Mouse (Mus musculus) frontal cortex, postnatal 36 days (tissue): ENCODE measurements at regions not wholly inside any gene's neighbourhood (a gene's known extent, or its start where the extent isn't known, plus 50 kb on each side); places are given as distances from the start of the nearest gene placed in this dataset.

Experiments used
- DNase-seq, 2 experiments: peaks; one replicate each; pipeline ENCODE4 v3.0.0; 2022; ENCODE audit warnings: low spot score in 2 of 2

DNA sequence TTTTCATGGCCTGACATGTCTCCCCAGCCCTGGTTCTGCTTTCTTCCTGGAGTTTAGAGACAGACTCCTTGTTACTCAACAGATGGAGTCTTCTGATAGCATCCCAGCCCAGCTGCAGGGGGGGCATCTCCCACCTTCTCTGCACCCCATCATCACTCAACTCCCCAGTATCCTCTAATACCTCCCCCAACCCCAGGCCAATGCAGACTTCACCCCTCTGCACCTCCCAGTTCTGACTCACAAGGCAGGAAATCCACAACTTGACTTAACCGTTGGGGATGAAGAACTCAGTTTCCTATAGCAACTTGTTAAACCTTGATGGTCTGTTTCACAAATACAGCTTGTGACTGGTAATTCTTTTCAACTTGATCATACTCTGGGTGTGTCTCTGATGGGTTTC is 73.7 kb upstream of the Rreb1 start:
- no peak for DNase-seq

DNA sequence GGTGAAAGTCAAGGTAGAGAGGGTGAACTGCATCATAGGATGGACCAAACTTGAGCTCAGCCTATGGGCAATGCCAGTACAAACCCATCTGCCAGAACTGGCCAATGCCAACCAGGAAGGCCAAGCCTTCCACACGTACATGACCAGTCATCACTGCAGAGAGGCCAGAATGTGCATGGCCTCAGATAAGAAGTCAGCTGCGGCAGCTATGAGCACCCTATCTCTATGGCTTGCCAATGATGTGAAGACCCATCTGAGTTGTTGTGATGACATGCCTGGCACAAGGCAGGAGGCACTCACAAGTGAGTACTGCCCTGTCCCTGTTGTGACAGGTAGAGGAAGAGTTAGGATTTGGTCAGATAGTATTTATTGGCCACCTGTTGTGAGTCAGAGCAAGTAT is 72.7 kb upstream of the Rreb1 start:
- DNase-seq: no peak

DNA sequence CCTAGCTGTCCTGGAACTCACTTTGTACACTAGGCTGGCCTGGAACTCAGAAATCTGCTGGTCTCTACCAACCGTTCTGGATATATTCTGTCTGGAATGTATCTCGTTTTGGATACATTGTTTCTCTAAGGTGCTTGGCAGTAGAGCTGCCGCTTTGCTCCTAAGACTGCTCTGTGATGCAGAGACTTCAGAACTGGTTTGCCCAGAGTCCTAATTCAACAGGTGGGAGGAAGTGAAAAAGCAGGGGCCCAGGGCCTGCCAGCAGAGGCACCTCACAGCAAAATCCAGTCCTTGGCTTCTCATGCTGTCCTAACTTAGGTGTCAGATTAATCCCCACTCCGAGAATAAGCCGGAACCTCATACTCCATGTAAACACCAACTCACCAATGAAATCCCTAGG is 67.3 kb upstream of the Rreb1 start:
- no peak for DNase-seq

DNA sequence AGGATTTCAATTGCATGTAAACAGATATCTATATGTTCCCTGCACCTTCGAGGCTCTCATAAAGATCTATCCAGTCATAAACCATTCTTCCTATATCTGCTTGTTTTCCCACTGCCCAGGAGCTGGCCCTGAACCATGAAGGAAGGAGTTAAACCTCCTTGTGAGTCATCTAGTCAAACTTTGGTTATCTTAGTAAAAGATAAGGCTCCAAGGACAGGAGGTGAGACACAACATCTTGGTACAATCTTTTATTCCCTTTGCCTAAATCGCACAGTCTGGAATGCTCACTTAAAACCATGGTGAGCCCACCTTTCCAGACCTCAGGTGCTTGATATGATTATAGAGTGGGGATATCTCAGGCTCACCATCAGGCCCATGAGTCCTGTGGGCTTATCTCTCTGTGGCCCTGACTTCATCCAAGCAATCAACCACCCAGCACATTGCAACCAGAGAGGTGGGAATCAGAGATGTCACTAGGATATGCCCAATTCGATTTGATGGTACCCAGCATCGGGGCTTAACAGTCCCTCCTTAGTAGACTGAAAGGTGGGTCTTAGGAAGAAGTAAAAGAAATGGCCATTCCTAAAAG is 65.2 kb upstream of the Rreb1 start:
- no peak for DNase-seq

DNA sequence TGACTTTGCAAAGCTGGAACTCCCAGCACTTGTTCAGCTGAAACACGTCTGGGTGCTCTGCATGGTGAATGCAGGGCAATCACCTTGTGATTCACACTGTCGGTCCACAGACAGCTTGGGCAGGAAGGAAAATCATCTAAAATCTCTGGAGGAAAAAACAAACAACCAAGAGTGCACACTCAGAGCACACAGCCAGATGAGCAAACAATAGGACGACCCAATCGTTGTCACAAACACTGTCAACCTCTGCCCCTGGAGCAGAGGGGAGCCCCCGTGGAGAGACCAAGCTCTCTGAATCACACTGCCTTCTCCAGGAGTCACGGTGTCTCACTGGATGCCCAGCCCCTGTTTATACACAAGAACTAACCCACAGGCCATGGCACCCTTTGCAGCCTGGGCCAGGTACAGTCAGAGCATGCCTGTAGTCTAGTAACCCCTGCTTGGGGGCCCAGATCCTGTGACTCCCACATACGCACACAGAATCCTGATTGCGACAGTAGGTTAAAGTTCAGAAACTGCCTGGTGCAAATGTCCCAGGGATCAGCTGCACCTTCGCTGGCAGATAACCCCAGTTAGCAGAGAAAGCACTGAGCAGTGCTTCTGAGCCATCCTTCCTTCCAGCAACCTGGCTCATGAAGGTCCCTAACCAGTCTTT is 63.0 kb upstream of the Rreb1 start:
- DNase-seq: no peak

DNA sequence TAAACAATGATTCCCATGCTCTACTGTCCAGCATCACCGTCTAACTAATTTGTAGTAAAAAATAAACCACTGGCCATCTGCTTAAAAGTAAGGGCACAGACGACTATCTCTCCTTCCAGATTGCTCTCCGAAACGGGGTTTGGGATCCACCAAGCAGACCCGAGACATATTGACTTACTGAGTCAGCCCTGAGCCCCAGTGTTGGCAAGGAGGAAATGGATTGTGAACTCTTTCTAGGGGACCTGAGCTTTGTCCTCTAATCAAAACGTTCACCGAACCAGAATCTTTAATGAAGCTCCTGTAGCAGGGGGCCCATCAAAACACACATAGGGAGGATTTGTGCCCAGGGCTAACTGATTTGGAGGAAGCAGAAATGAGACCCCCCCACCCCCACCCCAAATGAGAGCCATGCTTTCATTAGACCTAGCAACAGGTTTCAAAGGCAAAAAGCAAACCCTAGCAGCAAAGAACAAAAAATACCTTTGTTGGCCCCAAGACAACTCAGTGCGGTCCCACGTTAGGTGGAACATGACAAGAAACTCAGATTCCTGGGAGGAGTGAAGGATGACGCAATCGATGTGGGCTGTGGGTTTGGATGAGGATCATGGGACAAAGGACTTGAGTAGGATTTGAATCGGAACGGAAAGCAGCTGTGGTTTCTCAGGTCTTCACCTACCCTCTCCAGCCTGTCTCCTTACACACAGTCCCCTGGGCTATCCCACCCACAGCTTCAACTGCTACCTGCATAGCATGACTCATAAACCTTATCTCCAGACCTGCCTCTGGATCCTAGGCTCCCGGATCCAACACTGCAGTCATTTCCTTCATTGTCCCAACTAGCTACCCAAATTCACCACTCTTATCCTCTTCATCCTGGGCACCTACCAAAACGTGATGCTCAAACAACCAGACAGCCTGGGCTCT is 62.2 kb upstream of the Rreb1 start:
- DNase-seq: no peak

DNA sequence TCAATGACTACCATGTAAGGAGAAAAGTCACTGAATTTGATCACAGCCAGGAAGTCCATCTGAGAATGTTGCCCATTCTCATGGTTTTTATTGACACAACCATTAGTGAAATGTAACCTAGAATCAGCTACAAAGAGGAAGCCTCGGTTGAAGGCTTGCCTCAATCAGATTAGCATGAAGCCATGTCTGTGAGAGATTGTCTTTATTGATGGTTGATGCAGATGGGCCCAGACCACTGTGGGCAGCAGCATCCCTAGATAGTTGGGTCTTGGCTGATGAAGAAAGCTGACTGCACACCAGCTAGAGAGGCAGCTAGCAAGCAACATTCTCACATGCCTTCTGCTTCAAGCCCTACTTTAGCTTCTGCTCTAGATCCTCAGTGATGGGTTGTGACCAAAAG is 60.4 kb upstream of the Rreb1 start:
- no peak for DNase-seq

DNA sequence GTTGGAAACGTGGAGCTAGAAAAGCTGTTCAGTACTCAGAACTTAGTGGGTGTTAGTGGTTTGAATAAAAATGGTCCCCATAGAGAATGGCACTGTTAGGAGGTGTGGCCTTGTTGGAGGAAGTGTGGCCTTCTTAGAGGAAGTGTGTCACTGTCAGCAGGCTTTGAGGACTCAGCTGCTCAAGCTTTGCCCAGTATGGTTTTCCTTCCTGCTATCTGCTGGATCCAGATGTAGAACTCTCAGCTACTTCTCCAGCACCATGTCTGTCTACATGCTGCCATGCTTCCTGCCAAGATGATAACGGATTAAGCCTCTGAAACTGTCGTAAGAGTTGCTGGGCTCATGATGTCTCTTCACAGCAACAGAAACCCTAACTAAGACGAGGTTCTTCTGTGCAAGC is 59.8 kb upstream of the Rreb1 start:
- no peak for DNase-seq
